Mouse (Mus musculus): Measurements from ENCODE around the gene Tnfaip8l3. TPM values are rescaled to one million over a fixed set of nuclear protein-coding genes. Genes with fewer than 3 reads are reported as not detected.
A peak's percentile ranks its signal among the peaks of the same experiment; 100 is the strongest.
"Not testable (repeated sequence)": the region's sequence is repeated elsewhere in the genome, so short reads cannot be mapped to it uniquely, and the experiment has no call there.

The Tnfaip8l3 gene
- total RNA-seq, 2 experiments from 2014 or later, result 0.24 to 0.74 TPM

- not testable (repeated sequence) for DNase-seq
- intact Hi-C loops (cut with DNase I), result loop anchor here (5.0 kb wide), 2 partner anchors 330 to 345 kb away; no protein-coding TSS in a partner anchor
These were observed 75.6 kb downstream of the Tnfaip8l3 start for GRCm38 (mm10) chr9:53992567-53992966.

GRCm38 (mm10) chr9:53990921-53991320 lies 77.3 kb downstream of the Tnfaip8l3 start:
- peak; percentile 28 to 46 for DNase-seq
- intact Hi-C loops (cut with DNase I), result loop anchor here (1.0 to 5.0 kb wide), 3 partner anchors 121 to 346 kb away; no protein-coding TSS in a partner anchor

- peak in 1 of 2 experiments; percentile 25 for DNase-seq
- intact Hi-C loops (cut with DNase I), result loop anchor here (10.0 kb wide), 1 partner anchor 92 kb away; no protein-coding TSS in a partner anchor
These were observed 81.2 kb downstream of the Tnfaip8l3 start for GRCm38 (mm10) chr9:53986972-53987371.

GRCm38 (mm10) chr9:53984868-53985267 lies 83.3 kb downstream of the Tnfaip8l3 start:
- DNase-seq, result peak in 1 of 2 experiments; percentile 41
- intact Hi-C loops (cut with DNase I), result loop anchor here (2.0 to 10.0 kb wide), 2 partner anchors 90 to 156 kb away; no protein-coding TSS in a partner anchor

- DNase-seq, result peak; percentile 8 to 17
- intact Hi-C loops (cut with DNase I), result no loop called here
These were observed 93.1 kb downstream of the Tnfaip8l3 start, which contains the start of gene Elmod1 for GRCm38 (mm10) chr9:53975122-53975518. Gene Elmod1, minus strand, starts transcription at chr9:53975301.

GRCm38 (mm10) chr9:53974328-53975121 lies 93.7 kb downstream of the Tnfaip8l3 start:
- intact Hi-C loops (cut with DNase I), result no loop called here

GRCm38 (mm10) chr9:53973929-53974327 lies 94.3 kb downstream of the Tnfaip8l3 start:
- DNase-seq, result no peak
- intact Hi-C loops (cut with DNase I), result no loop called here

More at GRCm38 (mm10) chr9:53974328-53975121, 93.7 kb downstream of the Tnfaip8l3 start:
- DNase-seq, result no peak

Other genes starting within 250 kb of the Tnfaip8l3 start
- gene Sln, start 218.2 kb downstream of the Tnfaip8l3 start, total RNA-seq (2021), result 10 to 100 TPM; 25.4 to 57.3 TPM
- gene Elmod1, start 93.1 kb downstream of the Tnfaip8l3 start, total RNA-seq (2021), result under 1 TPM; 0.17 to 0.36 TPM
- not detected for gene Cyp19a1, start 199.7 kb upstream of the Tnfaip8l3 start, total RNA-seq (2021)
- gene Gldn, start 218.1 kb upstream of the Tnfaip8l3 start, total RNA-seq (2021), result under 1 TPM in 1 of 2 experiments, not detected in 1; 0.07 TPM